8 mouse cellular contexts compared by ENCODE assay signal in the genomic region with DNA sequence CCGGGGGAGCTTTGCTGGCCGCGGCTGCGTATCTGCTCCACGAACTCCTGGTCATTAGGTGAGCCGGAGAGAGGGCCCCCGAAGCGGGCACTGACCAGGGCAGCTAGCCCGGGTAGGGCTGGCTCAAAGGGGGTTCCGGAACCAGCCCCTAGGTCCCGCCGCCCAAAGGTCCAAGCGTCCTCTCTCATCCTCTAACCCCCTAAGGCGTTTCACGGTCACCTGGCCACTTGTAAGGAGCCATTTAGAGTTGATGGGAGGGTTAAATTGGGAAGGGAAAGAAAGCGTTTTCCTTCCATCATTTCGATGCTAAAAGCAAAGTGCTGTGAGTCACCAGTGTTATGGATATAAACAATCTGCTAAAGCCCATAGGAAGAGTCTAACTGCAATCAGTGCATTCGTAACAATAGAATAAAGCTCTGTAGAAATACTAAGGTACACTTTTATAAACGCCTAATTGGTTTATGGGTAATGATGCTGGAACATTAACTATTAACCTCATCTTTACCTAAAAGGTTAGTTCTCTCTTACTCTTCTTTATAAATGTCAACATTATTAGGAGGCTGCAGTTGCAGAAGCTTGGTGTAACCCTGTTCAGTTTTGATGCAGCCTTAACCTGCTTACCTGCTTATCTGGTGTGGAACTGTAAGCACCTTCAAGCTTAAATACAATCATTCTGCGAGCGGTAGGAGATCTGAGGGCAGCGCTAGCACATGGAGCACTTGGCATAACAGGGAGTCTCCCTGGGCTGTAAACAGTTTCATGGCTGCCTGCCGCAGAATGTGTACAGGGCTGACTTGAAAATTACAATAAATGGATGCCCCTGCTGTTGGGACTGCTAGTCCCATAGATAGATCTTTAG. TPM values are rescaled to one million over a fixed set of nuclear protein-coding genes. Genes with fewer than 3 reads are reported as not detected.
A peak's percentile ranks its signal among the peaks of the same experiment; 100 is the strongest.
DNase-seq lines count a peak whose midpoint lies in the region; ATAC-seq and TF ChIP-seq lines count a peak whose summit lies in the region.

No protein-coding gene starts in this region.

- no peaks in the 10 kb centered on the region for H3K79me2 ChIP-seq in heart, adult 2 months (replicated peaks; ENCODE audit: control insufficient read depth, insufficient read depth, low read length)

- TF ChIP-seq EP300 in heart, adult 2 months (IDR thresholded peaks at IDR 0.05; ENCODE audit: insufficient read depth, low read depth, low read length) = no peak
- no peak for TF ChIP-seq EP300 in ES-Bruce4 (IDR thresholded peaks at IDR 0.05; ENCODE audit: insufficient read depth, low read depth, low read length)

- peak overlapping the region; percentile 58 for H3K4me3 ChIP-seq in heart, adult 2 months
- peak overlapping the region; percentile 93 for H3K4me3 ChIP-seq in ES-Bruce4 (ENCODE audit: low read depth, low read length)
- peak overlapping the region; percentile 81 for H3K4me3 ChIP-seq in embryonic facial prominence, embryonic 13.5 days
- H3K4me3 ChIP-seq in limb, embryonic 10.5 days = peak overlapping the region; percentile 82
- peak overlapping the region; percentile 77 for H3K4me3 ChIP-seq in olfactory bulb, adult 2 months (ENCODE audit: insufficient read depth, low read depth, low read length)

- H3K27ac ChIP-seq in heart, adult 2 months = no peak overlapping the region
- no peak overlapping the region for H3K27ac ChIP-seq in ES-Bruce4 (ENCODE audit: insufficient read depth, low read length)
- H3K27ac ChIP-seq in embryonic facial prominence, embryonic 13.5 days = peak overlapping the region; percentile 87
- peak overlapping the region; percentile 98 for H3K27ac ChIP-seq in limb, embryonic 10.5 days
- H3K27ac ChIP-seq in olfactory bulb, adult 2 months (ENCODE audit: insufficient read depth, low read depth, low read length) = peak overlapping the region; percentile 76

- H3K27me3 ChIP-seq in heart, adult 2 months (ENCODE audit: control insufficient read depth, insufficient read depth, low read length) = peaks cover 2% of the 10 kb centered on the region
- 0 out of 2 replicates have a peak, but pooled peaks cover 5% of the 10 kb centered on the region for H3K27me3 ChIP-seq in ES-Bruce4 (ENCODE audit: control insufficient read depth, insufficient read depth, low read length, poor library complexity, severe bottlenecking)
- no peaks in the 10 kb centered on the region for H3K27me3 ChIP-seq in embryonic facial prominence, embryonic 13.5 days
- peaks cover 8% of the 10 kb centered on the region; the same call in 1 of the 2 replicates for H3K27me3 ChIP-seq in limb, embryonic 10.5 days (ENCODE audit: low read depth, poor library complexity, severe bottlenecking)

- no peaks in the 10 kb centered on the region for H3K36me3 ChIP-seq in heart, adult 2 months (ENCODE audit: control insufficient read depth, insufficient read depth, low read length)
- H3K36me3 ChIP-seq in ES-Bruce4 (ENCODE audit: control insufficient read depth, insufficient read depth, low read length, poor library complexity, severe bottlenecking) = no peaks in the 10 kb centered on the region
- peaks cover 4% of the 10 kb centered on the region for H3K36me3 ChIP-seq in embryonic facial prominence, embryonic 13.5 days
- H3K36me3 ChIP-seq in limb, embryonic 10.5 days = peaks cover 12% of the 10 kb centered on the region

- no peak for ATAC-seq in embryonic facial prominence, embryonic 13.5 days (ENCODE audit: insufficient number of reproducible peaks, insufficient read depth, low FRiP score, low TSS enrichment, low read depth)

- H3K4me2 ChIP-seq in embryonic facial prominence, embryonic 13.5 days = peak overlapping the region; percentile 77

- 24% methylated on average over 23 of the region's 23 CpGs for WGBS in heart, adult 2 months
- 10% methylated on average over 23 of the region's 23 CpGs for WGBS in embryonic facial prominence, embryonic 13.5 days
- 16% methylated on average over 23 of the region's 23 CpGs for WGBS in limb, embryonic 10.5 days
- 4% methylated on average over 23 of the region's 23 CpGs for WGBS in olfactory bulb, adult 2 months

- no peak for TF ChIP-seq CTCF in heart, adult 2 months (IDR thresholded peaks at IDR 0.05)
- TF ChIP-seq CTCF in ES-Bruce4 (IDR thresholded peaks at IDR 0.05; ENCODE audit: low read depth, low read length) = no peak
- no peak for TF ChIP-seq CTCF in olfactory bulb, adult 2 months (IDR thresholded peaks at IDR 0.05; ENCODE audit: insufficient read depth, low read depth, low read length)

- no peaks in the 10 kb centered on the region for H3K9me3 ChIP-seq in ES-Bruce4 (replicated peaks; ENCODE audit: control insufficient read depth, insufficient read depth, low read length, poor library complexity, severe bottlenecking)
- no peaks in the 10 kb centered on the region for H3K9me3 ChIP-seq in embryonic facial prominence, embryonic 13.5 days
- H3K9me3 ChIP-seq in limb, embryonic 10.5 days (replicated peaks) = no peaks in the 10 kb centered on the region

- TF ChIP-seq POLR2A in heart, adult 2 months (IDR thresholded peaks at IDR 0.05; ENCODE audit: insufficient read depth, low read depth, low read length) = no peak
- no peak for TF ChIP-seq POLR2A in ES-Bruce4 (IDR thresholded peaks at IDR 0.05; ENCODE audit: insufficient read depth, low read length)
- no peak for TF ChIP-seq POLR2A in olfactory bulb, adult 2 months (IDR thresholded peaks at IDR 0.05; ENCODE audit: insufficient read depth, low read depth, low read length)

- peak in 1 of 2 experiments; percentile 4 for DNase-seq in heart, adult 2 months
- no peak for DNase-seq in heart, adult 8-10 months (ENCODE audit: low spot score)
- peak; percentile 35 for DNase-seq in limb, embryonic 10.5 days (ENCODE audit: low spot score)
- DNase-seq in gastrocnemius, adult 18-20 months (ENCODE audit: low spot score) = no peak
- no peak for DNase-seq in adrenal gland, postnatal 10 days

- intact Hi-C loops in heart, adult 2 months (cut with DNase I) = no loop called here

- H3K9ac ChIP-seq in heart, adult 2 months (ENCODE audit: low read depth, low read length) = peak overlapping the region; percentile 64
- H3K9ac ChIP-seq in ES-Bruce4 (ENCODE audit: low read depth, poor library complexity, severe bottlenecking) = peak overlapping the region; percentile 97
- H3K9ac ChIP-seq in embryonic facial prominence, embryonic 13.5 days = peak overlapping the region; percentile 94

- no peaks in the 10 kb centered on the region for H3K4me1 ChIP-seq in heart, adult 2 months (ENCODE audit: control insufficient read depth, insufficient read depth, low read length)
- no peaks in the 10 kb centered on the region for H3K4me1 ChIP-seq in ES-Bruce4 (ENCODE audit: control insufficient read depth, insufficient read depth, low read length)
- H3K4me1 ChIP-seq in embryonic facial prominence, embryonic 13.5 days = peaks cover 20% of the 10 kb centered on the region
- peaks cover 15% of the 10 kb centered on the region for H3K4me1 ChIP-seq in limb, embryonic 10.5 days
- H3K4me1 ChIP-seq in olfactory bulb, adult 2 months (ENCODE audit: control insufficient read depth, insufficient read depth, low read length) = peaks cover 5% of the 10 kb centered on the region; the same call in 1 of the 2 replicates

RNA-seq across cellular contexts. Expression of a gene that starts 0.9 kb away (rescaled TPM):
- total RNA-seq in heart, adult 2 months (2021) = under 1 TPM; 0.86 to 0.93 TPM
- 0.27 and 0.53 TPM in 2 replicates for polyA plus RNA-seq in heart, adult 2 months (2012; rRNA removed)
- total RNA-seq in heart, adult 8-10 months (2022) = 1 to 10 TPM; 1.4 to 2.0 (median 1.6) TPM
- polyA plus RNA-seq in ES-Bruce4 (2011; ENCODE audit: insufficient read depth, insufficient read length, low read depth, missing spikeins) = 7.7 and 7.8 TPM in 2 replicates
- 7.7 and 8.3 TPM in 2 replicates for polyA plus RNA-seq in embryonic facial prominence, embryonic 13.5 days (2015; fragmentation: Nextera tagmentation; extraction: Ambion mirVana)
- polyA plus RNA-seq in limb, embryonic 10.5 days (2016; fragmentation: Nextera tagmentation; extraction: Ambion mirVana) = 8.7 and 10.6 TPM in 2 replicates
- not detected in 2 replicates for polyA plus RNA-seq in olfactory bulb, adult 2 months (2012; ENCODE audit: insufficient read depth, insufficient read length, low replicate concordance, missing spikeins)
- under 1 TPM; 0.46 to 0.55 TPM for total RNA-seq in gastrocnemius, adult 18-20 months (2021)
- total RNA-seq in adrenal gland, postnatal 10 days (2021) = 1 to 10 TPM; 5.0 to 6.5 TPM

RNA-seq across cellular contexts. Expression of a gene that starts 52.5 kb away (rescaled TPM):
- total RNA-seq in heart, adult 2 months (2021) = 10 to 100 TPM; 35.6 to 36.4 TPM
- polyA plus RNA-seq in heart, adult 2 months (2012; rRNA removed) = 14.6 and 28.1 TPM in 2 replicates
- total RNA-seq in heart, adult 8-10 months (2022) = 10 to 100 TPM; 36.0 to 42.4 (median 38.5) TPM
- polyA plus RNA-seq in ES-Bruce4 (2011; ENCODE audit: insufficient read depth, insufficient read length, low read depth, missing spikeins) = 19.2 and 20.7 TPM in 2 replicates
- polyA plus RNA-seq in embryonic facial prominence, embryonic 13.5 days (2015; fragmentation: Nextera tagmentation; extraction: Ambion mirVana) = 13.2 and 15.2 TPM in 2 replicates
- 15.2 and 15.8 TPM in 2 replicates for polyA plus RNA-seq in limb, embryonic 10.5 days (2016; fragmentation: Nextera tagmentation; extraction: Ambion mirVana)
- not detected in 2 replicates for polyA plus RNA-seq in olfactory bulb, adult 2 months (2012; ENCODE audit: insufficient read depth, insufficient read length, low replicate concordance, missing spikeins)
- total RNA-seq in gastrocnemius, adult 18-20 months (2021) = 10 to 100 TPM; 15.1 to 16.2 TPM
- 10 to 100 TPM; 28.2 to 32.0 TPM for total RNA-seq in adrenal gland, postnatal 10 days (2021)

Comparison
In these comparisons a context has a peak if more than half of its experiments do, and no peak if none do; other contexts are left out.
1. H3K27ac ChIP-seq: peak in embryonic facial prominence, embryonic 13.5 days (single experiment), limb, embryonic 10.5 days (single experiment) and olfactory bulb, adult 2 months (single experiment); none in heart, adult 2 months (single experiment) and ES-Bruce4 (single experiment).
2. RNA of a gene that starts 52.5 kb away (polyA plus RNA-seq): 19.2 to 20.7 TPM in ES-Bruce4, 15.2 to 15.8 TPM in limb, embryonic 10.5 days, 13.2 to 15.2 TPM in embryonic facial prominence, embryonic 13.5 days and 14.6 to 28.1 TPM in heart, adult 2 months; not detected in olfactory bulb, adult 2 months; every median in the first group is over 10 times any median in the second.
3. Peak in every context shown above with its lines, with median percentiles within 50 percentile points of each other: H3K4me3 ChIP-seq and H3K9ac ChIP-seq.